Mouse (Mus musculus) induced T-regulatory cell, adult 2 months (primary cell): ENCODE measurements around the gene Syne3.

ENCODE experiments used
- DNase-seq: peaks from one replicate; pipeline ENCODE4 v3.0.0-alpha.2; 2012; ENCODE audit warnings: low read depth

The Syne3 gene

DNA sequence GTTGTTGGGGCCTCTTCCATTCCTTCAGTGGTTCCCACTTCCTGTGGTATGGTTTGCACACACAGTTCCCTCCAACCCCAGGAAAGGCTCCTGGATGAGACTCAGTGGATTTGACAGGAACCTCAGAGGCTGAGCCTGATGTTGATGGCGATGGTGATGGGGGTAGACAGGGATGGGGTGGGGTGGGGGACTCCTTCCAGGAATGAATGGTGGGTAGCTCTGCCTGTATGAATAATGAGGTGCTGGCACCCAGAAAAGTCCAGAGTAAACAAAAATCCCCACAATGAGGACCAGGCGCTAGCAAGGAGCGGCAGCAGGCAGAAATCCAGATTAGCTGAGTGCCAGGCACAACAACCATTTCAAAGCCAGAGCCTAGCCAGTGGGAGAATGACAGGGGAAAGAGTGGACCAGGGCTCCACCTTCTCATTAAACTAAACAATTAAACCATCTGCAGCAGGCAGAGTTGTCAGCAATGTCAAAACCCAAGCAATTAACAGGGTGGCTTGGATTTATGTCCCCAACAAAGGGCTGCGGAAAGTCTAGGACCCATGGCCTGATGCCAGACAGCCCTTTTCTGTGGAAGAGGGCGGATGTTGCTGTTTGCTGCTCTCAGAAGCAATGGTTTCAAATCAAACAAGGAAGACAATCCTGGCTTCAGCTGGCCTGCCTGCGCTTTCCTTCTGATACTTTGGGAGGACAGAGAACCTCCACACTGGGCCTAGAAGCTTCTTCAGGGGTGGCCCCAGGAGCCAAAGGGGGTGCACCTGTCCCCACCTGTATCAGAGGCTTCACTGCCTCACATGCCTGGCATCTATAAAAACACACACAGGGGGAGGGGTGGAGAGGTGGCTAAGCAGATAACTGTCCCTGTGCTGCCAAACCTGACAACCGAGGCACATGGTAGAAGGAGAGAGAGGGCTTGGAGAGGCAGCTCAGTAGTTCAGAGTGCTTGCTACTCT is 44.4 kb downstream of the Syne3 start:
- no peak for DNase-seq

DNA sequence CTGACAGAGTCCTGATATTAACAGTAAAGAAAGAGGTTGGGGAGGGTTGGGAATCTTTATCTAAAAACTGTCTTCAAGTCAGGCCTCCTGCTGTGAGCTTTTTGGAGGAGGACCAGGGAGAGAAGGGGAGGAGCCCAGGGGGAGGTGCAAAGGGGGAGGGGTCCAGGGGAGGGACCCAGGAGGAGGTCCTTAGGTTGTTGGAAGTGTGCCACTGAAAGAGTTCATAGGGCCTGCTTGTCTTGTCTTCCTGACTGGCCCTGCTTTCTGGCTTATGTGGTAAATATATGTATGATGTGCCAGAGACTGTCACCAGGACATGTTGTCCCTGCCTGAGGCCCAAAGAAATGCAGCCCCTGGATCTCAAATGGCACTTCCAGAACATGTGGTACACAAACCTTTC is 49.2 kb downstream of the Syne3 start:
- DNase-seq = no peak

DNA sequence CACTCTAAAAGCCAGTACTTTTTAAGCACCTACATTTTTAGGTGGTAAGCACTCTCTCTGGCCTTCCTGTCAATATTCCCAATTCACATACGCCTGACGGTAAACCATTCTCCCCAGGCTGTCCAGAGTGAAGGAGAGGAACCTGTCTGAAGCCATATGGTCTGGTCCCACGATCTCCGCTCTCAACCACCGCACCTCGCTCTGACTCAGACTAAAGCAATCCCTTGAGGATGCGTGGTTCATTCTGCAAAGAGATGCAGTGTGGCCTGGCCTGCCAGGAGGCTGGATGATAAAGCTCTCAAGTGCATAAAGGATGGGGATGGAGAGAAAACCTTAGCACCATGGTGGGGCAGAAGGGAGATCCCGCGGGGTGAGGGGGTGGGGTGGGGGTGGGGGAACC is 49.6 kb downstream of the Syne3 start:
- no peak for DNase-seq

DNA sequence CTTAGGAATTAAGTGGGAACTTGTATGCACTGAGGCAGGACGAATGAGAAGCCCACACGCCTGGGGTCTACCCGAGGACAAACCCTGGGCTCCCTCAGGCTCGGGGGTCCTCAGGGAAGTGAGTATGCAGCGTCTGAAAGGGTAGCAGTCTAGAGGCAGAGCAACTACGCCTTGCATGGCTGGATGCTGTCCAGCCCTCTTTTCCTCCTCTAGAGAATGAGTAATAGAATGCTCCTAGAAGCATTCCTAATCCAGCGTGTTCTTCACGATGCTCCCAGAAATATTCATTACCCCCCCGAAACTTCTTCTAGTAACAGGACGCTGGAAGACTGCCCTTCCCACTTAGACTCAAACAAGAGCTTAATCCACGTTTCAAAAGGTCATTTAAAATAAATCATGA is 51.3 kb downstream of the Syne3 start:
- DNase-seq = no peak

DNA sequence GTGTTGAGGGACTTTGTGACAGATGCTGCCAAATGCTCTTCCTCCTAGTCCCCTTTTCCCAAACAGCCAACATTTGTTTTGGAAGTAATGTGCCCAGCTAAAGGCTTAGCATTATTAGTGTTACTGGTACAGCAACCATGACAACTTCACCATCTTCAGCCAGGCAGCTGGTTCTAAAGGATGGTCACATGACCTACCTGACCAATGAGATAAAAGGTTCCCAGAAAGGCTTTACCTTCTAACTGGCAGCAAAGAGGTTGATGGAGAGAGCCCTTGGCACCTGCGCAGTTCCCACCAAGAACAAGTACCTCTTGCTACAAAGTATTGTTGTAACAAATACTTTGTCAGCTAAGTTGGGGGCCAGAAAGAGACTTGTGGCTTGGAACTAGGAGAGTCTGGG is 52.4 kb downstream of the Syne3 start:
- no peak for DNase-seq

DNA sequence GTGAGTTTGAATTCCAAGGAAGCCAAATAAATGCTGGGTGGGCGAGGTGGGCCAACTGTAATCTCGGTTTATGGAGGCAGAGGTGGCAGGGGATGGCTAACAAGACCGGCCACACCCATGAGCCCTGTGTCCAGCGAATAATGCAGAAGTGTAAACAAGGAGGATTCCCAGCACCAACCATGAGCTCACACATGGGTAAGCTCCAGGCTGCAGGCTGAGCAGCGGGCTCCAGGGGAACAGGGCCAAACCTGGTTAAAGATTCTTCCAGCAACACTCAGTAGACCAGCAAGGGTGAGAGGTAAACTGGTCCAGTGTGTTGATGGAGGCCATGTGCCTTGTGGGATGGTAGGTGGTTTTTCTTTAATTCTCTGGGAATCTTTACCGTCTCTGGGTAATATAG is 53.2 kb downstream of the Syne3 start:
- DNase-seq = no peak

DNA sequence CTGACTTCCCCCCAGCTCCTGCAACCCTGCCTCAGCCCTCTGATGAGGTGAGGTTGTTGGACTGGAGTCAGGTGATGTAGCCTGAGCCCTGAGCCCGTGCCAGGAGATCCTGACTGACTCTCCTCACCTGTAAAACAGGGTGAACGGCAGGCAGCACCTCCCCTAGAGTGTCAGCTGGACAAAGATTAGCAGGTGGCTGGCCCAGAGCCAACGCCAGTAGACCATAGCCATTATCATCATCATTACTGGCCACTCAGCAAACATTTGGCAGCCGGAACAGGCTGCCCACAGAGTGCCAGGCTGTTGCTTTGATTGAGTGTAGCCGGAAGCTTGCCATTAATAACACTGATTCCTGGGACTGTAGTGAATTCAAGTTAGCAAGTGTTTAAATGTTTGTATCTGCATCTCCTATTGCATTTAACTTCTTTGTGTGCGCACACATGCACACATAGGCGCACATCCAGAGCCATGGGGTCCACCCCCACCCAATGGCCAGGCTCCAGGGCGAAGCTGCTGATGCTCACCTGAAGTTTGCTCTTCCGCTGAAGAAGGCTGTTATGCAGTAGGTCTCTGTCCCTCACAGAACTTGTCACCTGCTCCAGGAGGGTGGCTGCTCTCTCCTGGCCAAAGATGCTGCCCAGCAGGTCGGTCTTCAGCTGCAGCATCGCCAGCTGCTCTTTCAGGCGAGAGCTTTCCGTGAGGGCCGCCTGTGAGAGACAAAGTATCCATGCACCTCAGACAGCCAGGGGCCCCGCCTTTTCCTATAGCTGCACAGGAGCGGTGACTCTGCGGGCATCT is 54.4 kb downstream of the Syne3 start:
- DNase-seq = no peak

DNA sequence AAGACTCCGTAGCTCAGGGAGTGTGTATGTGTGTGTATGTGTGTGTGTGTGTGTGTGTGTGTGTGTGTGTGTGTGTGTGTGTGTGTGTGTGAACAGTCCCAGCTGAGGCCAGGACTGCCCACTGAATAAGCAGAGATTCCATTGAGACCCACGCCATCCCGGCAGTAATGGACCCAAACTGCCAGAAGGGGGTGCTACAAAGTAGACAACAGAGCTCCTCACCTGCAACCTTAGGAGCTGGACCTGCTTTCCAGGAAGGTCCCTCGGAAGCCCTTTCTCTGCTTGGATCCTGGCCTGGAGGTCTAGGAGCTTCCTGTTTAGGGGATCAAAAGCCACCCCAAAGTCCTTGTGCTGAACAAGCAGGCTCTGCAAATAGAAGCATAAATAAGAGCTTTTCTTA is 55.7 kb downstream of the Syne3 start:
- peak; percentile 74 for DNase-seq

DNA sequence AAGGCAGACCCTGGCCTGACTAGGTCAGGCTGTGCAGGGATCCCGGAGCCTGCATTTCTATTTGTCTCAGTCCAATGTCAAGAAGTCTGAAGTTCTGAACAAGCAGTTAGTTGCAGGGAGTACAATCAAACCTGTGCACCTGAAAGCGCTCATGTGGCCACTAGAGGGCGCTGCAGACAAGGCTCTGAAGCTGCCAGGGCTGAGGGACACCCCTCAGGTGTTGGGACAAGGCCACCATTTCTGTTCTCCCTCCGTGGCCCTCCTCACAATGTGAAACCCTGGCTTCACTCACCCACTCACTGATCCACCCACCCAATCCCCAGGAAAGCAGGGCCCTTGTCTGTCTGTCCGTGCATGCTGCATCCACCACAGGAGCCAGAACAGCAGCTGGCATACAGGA is 57.2 kb downstream of the Syne3 start:
- peak; percentile 85 for DNase-seq

DNA sequence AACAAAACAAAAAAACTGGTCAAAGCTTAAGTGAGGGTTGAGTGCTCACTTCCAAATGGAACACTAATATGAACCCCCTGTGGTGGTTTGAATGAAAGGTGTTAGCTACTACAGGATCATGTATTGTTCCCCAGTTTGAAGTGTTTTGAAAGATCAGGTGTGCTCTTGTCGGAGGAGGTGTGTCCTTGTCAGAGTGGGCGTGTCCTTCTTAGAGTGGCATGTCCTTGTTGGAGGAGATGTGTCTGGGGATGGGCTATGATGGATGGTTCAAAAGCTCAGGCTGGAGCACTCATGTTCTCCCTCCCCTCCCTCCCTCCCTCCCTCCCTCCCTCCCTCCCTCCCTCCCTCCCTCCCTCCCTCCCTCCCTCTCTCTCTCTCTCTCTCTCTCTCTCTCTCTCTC is 61.7 kb downstream of the Syne3 start:
- DNase-seq = no peak

DNA sequence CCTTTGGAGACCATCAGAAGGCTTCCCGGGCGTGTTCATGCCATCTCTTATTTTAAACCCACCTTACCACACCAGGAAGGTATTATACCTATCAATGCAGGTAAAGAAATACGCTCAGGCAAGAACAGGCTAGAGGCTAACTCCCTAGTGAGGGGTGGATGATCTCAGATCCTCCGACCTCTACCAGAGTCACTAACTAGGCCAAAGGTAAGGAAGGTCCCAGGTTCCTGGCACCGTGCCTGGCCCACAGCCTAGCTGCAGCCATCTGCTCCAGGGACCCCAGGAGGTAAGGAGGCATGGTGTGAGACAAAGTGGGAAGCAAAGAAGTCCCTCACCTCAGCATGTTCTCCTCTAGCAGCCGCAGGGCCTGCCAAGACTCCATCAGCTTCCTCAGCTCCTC is 63.4 kb downstream of the Syne3 start:
- DNase-seq = no peak

DNA sequence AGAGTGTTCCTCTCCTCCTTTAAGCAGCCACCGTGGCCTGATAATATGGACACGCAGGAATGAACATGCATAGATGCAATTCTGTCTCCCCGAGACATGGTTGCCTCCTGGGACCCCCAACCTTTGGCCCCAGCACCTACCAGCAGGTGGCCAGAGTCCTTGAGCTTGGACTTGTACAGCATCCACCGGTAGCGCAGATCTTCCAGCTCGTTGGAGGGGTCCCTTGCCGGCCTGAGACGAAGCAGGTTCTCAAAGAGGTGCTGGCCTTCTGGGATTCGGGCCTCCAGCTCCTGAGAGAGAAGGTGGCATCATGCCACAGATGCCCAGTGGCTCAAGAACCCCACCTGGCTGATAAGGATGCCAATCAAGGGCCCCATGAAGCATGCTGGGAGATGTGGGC is 69.1 kb downstream of the Syne3 start:
- DNase-seq = no peak

DNA sequence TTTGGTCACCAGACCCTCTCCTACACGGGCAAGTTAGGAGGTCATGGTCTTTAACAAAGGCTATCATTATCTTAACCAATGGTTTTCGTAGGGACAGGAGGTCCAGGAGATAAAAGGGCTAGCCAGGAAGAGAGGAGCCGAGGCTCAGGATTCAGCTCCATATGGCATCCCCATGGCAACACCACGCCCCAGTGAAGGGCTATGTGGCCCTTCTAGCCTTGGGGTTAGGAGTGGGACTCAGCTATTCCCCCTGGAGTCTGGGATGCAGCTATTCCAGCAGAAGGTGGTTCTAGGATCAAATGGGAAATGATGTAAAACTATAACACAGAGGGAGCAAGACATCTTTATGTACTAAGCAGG is 69.6 kb downstream of the Syne3 start:
- DNase-seq = no peak

DNA sequence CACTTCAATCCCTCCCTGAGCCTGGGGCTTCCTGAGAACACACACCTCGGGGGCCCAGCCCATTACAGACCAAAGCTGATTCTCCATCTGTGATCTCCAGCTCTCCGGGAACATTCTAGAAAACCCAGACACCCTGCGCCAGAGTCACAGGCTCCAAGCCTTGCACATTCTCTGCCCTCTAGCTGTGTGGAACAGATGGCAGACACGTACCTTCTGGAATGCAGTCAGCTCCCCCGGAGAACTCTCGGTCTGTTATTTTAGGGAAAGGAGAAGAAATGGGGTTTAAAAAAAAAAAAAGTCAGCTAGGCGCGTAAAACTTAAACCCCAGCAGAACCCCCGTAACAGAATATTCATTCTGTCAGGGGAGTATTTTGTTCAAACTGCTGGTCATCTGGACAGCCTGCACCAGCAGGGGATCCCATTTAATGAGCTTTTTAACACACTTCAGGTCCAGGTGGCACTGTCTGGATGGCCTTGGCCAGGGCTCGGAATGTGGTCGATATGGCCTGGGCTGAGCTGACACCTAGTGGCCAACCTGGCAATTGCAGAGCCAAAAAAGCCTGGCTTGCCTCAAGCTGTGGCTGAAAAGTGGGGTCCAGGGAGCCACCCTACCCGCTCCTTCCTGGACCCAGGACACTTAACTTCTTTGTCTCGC is 70.1 kb downstream of the Syne3 start:
- DNase-seq = peak; percentile 68

DNA sequence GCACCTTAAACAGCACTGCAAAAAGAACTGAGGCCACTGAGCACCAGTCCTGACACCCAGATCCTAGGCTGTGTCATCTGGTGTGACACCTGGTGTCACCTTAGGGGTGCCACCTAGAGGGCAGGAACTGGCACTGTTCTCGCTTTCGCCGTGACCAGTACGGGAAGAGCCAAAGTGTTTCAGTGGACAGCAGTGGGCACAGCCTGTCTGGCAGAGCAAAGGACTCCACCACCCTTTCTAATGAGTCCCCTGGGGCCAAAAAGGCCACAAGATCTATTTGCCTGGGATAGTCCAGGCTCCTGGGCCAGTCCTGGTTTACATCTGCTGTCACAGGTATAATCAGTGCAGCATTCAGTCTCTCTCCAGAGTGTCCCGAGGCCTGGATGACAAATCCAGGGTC is 70.7 kb downstream of the Syne3 start:
- no peak for DNase-seq

DNA sequence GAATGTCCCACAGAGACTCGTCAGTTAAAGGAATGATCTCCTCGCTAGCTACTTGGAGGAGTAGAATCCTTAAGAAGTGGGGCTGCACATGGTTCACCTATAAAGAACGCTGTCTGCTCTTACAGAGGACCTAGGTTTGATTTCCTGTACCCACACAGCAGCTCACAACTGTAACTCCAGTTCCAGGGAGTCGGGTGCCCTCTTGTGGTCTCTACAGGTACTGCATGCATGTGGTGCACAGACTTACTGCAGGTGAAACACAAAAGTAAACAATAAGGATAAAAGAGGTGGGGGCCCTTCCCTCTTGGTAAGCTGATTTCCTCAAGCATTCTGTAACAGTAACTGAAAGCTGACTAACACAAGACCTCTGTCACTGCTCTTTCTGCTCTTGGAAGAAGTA is 73.4 kb downstream of the Syne3 start:
- DNase-seq = peak; percentile 71

DNA sequence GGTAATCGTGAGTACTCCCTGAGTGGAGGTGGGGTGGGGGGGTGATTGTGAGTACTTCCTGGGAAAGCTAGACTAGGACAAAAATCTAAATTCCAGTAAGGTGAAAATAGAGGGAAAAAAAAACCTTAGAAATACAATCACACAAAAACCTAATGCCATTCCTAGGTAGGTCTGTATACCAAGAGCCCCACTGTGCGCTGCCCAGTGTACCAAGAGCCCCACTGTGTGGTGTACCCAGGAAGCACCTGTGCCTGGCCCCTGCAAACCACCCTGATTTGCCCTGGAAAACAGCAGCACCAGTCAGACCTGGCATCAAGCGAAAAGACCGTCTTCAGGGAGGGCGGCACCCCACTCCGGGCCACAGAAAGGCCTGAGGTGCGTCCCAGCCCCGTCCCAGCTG is 74.5 kb downstream of the Syne3 start:
- DNase-seq = no peak

DNA sequence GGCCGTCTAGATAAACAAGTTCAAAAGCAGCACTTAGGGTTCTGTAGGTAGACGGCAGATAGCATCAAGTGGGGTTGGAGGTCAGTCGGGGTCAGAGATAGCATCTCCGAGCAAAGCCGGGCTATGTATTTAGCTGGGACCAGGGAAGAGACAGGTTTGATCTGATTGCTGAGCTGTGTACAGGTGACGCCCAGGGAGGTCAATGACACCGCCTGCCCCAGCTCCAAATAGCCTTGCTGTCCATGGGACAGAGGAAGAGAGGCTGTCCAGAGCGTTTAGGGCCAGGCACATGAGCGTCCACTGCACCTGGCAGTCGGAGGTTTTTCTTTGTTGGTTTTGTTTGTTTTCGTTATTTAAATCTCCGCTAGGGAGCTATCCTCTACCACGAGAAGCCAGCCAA is 75.8 kb downstream of the Syne3 start:
- DNase-seq = no peak

DNA sequence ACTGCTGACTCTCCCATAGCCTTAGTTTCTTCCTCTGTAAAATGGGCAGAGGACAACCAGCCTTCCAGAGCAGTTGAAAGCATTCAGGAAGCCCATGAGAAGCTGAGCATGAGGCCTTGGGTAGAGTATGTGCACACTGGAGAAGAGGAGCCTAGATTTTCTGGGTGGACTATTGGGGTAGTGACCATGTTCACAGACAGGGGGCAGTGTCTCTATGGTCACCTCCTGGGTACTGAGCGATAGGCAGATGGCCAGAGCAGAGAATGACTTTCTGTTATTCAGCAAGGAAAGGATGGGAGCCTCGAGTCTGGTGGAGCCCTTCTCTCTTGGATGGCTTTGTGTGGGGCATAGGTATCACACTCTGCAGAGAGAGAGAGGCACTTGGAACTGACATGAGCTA is 76.4 kb downstream of the Syne3 start:
- peak; percentile 41 for DNase-seq

DNA sequence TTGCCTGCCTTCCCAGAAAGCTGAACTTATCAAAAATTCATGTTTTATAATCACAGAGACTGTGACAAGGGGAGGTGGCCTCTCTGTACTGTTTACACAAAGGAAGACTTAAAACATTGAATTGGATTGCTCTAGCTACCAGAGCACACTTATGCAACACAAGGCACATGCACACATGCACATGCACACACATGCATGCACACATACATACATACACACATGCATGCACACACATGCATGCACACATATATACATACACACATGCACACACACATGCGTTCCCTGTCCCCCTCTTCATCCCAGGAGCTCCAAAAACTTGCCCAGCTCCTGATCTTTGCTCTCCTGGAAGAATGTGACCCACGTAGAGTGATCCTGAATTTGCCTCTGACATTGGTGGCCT is 83.8 kb downstream of the Syne3 start:
- DNase-seq = no peak

DNA sequence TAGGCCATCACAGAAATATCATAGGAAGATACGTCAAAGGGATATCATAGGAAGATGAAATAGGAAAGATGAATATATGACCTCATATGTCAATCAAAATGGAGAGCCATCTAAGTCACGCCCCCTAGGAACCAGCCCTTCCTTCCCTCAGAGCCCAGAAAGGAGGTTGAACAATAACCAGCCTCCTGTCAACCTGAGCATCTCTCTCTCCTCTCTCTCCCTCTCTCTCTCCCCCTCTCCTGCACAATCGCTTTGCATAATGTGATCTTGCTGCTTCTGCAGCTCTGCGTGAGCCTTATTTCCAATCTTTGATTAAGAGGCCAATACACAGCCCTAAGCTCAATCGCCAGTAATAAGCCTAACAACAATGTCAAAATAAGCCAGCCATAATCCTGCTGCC is 84.6 kb downstream of the Syne3 start:
- no peak for DNase-seq

DNA sequence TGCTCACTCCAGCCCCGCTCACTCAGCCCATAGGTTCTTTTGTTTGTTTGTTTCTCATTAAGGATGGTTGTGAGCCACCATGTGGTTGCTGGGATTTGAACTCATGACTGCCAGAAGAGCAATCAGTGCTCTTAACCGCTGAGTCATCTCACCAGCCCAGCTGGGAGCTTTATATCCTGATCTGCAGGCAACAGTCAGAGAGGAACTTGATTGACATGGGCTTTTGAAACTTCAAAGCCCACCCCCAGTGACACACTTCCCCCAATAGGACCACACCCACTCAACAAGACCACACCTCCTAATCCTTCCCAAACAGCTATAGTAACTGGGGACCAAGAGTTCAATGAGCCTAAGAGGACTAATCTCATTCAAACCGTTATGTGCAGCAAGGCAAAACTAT is 85.1 kb downstream of the Syne3 start:
- DNase-seq = no peak

DNA sequence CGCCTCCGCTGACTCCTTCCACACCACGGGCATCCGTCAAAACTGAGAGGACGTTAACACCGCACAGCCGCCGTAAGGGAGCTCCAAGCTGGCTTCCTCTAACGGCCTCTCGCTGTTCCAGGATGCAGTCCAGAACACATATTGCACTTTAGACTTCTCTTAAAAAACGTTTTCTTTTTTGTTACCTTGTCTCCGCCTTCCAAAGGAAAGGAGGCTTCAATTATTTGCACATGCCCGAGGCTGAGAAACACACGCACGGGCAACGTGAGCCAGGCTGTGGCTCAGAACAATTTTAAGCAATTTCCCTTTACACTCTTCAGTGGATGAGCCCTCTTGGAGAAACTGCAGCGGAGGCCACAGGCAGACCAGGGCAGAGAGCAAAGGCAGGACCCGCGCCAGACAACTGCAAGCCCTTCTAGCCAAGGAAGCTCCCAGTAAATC is 85.6 kb downstream of the Syne3 start:
- DNase-seq = no peak
